Mouse (Mus musculus) spleen, adult 12 weeks (tissue): ENCODE measurements around the gene Gpr107.

ENCODE experiments used
- DNase-seq: peaks from one replicate; pipeline ENCODE4 v3.0.0; 2022; ENCODE audit warnings: low spot score

Gpr107 gene

DNA sequence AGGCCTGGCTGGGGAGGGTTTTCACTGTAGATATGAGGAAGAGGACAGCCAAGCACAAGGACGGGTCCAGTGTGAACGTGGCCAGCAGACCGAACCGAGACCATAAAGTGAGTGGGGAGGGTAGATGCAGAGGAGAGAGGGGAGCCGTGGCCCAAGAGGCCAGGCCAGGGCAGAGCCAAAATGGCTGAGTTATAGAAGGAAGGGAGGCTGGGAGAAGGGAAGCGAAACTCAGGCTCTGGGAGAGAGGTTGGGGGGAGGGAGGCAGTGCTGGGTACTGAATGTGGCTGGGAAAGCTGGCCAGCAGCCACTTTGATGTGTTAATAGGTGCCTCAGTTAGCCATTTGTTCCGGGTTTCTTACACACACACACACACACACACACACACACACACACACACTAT is 24.9 kb upstream of the Gpr107 start:
- no peak for DNase-seq

GRCm38 (mm10) chr2:31127899-31128298 is 24.2 kb upstream of the Gpr107 start:
- DNase-seq, result no peak

DNA sequence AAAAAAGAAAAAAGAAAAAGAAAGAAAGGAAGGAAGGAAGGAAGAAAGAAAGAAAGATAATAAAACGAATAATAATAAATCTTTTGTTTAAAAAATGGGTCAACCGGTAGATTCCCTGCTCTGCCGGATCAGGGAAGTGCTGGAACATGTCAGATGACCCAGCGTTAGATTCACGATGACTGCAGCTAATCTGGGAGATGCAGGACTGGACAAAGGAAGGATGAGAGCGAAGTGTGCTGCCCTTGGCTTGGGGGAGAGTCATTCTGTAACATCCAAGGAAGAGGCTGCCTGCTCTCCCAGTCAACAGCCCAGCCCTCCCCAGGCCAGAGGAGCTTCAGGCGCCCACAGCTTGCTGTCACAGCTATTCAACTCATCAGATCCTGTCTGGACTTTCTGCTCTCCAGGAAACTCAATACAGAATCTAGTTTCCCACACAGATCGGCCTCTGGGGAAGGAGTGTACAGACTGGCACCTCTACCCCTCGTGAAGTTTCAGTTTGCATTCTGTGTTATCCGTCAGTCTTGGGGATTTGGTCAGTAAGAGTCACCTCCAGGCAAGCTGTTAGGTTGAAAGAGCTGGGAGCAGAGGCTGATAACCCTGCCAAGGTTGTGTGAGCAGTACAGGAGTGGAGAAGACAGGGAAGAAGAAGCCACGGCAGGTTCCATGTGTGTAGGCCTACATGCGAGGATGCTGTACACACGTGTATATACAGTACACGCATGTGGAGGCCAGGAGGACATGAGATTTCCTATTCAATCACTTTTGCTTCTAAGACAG is 22.2 kb upstream of the Gpr107 start:
- no peak for DNase-seq

DNA sequence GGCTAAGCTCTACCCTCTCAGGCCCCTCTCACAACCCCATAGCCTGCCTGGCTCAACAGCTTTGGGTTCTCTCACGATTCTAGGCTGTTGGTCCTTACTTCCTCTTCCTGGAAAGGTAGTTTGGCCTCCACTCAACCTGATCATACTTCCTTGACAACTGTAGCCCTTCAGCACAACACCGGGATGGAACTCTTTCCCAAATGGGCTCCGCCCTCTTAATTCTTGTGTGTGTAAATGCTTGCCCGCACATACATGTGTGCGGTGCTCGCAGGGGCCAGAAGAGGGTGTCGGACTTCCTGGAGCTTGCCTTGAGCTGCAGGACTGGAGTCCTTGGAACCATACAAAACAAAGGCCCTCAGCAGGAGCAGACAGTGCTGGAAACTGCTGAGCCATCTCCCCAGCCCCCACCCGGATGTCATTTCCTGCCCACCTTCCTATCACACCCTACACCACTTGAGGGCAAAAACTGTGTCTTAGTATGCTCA is 21.3 kb upstream of the Gpr107 start:
- no peak for DNase-seq

GRCm38 (mm10) chr2:31132682-31133081 is 19.4 kb upstream of the Gpr107 start:
- DNase-seq, result no peak

DNA sequence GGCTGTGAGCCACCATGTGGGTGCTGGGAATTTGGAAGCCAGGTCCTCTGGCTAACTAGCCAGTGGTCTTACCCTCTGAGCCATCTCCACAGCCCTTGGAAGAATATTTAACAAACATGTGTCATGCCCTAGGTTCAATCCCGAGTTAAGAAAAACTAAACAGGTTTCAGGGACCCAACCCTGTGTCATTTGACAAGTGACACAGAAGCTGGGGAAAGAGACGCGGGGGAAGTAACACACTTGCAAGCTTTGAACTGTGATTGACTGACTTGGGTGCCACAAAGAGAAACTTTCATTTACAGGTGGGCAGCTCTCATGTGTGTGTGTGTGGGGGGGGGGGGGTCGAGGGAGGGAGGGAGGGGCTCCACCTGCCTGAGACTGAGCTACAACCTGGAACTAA is 18.1 kb upstream of the Gpr107 start:
- DNase-seq, result no peak

DNA sequence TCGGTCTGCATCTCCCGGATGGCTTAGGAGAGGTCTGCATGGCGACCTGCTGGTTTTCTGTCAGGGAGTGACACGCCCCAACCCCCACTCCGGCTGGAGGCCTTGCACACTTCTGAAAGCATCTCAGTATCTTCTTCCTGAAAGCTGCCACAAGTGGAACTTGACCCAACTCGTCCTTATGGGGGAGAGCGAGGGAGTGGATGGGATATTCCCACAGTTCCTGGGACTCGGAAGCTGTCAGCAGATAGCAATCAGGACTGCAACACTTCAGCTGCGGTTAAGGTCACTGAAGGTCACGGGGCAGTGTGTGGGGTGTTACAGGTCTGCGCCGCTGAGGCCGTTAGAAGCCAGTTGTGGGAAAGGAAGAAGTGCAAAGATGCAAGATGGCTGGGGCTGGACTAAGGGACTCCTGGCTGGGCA is 16.6 kb upstream of the Gpr107 start:
- no peak for DNase-seq

- DNase-seq, result no peak
Measured at GRCm38 (mm10) chr2:31136338-31136737, 15.8 kb upstream of the Gpr107 start.

GRCm38 (mm10) chr2:31137018-31137590 is 15.0 kb upstream of the Gpr107 start:
- DNase-seq, result no peak

GRCm38 (mm10) chr2:31139174-31139632 is 12.9 kb upstream of the Gpr107 start:
- no peak for DNase-seq

DNA sequence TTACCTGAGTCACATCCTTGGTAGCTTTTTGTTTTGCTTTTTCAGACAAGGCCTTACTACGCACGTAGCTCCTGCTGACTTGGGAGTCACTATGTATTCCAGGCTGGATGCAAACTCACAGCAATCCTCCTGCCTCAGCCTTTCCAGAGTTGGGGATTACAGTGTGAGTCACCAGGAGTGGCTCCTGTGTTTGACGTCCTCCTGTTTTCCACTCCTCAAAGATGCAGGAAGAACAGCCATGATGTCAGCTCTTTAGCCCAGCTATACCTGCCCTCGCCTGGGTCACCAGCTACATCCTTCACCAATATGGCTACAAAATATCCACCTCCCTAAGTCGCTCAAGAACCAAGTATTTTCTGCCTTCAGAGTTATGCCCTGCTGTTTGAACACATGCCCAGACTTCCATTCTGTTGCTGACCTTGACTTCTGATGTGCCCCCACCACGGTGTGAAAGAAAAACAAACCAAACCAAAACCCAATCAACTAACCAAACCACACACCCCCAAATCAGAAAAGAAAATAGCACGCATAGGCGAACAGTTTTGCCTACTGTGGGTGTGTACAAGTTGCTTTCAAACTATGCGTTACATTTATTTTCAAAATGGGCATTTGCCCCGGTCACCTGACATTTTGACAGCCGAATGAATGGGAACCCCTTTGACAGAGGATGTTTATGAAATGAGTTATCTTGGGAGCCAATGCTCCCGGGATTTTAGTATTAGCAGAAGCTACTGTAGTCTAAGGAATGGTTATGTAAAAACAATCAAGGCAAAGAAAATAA is 11.9 kb upstream of the Gpr107 start:
- DNase-seq, result no peak

DNA sequence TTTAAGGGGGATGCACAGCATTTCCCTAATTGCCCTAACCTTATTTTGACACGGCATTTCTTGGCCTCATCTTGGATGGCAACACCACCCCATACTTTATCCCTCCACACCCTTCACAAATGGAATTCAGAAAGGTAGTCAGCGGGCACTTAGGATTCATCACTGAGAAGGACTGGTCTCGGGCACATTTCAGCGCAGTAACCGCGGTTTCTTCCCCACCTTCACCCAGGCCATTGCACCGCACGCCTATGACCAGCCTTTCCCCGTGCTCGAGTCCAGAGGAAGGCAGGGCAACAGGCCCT is 11.4 kb upstream of the Gpr107 start:
- no peak for DNase-seq

- DNase-seq, result no peak
Measured at GRCm38 (mm10) chr2:31141074-31141866, 10.8 kb upstream of the Gpr107 start.

DNA sequence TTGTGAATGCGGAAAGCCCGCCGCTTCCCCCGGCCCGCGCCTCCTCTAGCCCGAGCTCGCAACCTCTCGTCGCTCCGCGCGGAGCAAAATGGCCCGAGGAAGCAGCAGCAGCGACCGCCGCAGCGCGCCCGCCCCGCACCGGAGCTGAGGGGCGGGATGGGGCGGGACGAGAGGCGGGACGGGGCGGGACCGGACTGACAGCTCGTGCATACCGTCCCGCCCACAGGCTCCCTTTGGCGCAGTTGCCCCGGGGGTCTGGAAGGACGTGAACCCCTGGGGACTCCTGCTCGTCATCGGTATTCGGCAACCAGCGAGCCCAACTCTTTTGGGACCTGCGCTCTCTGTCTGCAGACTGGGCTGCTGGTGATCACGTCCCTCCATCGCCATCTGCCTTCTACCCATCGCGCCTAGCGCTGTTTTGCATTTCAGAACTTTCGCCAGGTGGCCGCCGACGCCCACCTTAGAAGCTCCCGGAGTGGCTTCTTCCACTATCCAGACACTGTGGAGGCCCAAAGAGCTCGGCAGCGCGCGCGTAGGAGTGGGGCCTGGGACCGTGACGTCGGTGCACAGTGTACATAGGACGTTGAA is 10.2 kb upstream of the Gpr107 start, which contains the start of gene Fnbp1:
Gene Fnbp1 (minus strand): TSS at position 142 of the 588 bp plus-strand sequence.
- peak; percentile 78 for DNase-seq

DNA sequence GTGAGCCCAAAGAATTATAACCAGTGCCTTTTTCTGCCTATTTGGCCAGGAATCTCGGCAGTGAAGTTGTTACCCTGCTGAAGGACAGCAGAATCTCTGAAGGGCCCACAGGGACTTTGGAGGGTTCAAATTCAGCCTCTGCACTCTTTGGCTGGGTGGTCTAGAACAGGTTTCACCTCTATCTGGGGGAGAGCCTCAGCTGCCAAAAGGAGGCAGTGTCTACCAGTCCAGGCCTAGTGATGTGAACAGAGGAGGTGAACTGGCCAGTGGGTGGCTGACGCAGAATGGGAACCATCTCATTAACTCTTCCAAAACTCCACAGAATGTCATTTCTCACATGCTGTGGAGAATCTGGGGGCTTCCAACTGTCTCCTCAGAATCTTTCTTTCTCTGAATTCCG is 9.6 kb upstream of the Gpr107 start:
- DNase-seq, result no peak

DNA sequence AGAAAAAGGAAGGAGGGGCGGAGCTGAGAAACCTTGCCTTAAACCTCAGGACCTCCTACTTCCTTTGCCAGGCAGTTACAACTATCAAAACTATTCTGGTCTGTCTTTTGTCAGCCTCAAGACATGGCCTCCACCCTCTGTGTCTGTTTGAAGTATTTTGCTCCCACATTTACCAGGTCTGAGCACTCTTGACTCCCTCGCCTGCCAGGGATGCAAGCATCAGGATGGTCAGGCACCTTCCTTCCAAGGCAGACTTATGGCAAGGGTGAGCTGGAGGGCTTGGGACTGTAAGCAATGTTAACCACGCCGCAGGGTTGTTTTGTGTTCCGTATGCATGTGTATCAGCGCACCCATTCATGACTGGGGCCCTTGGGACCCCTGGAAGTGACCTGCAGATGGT is 8.8 kb upstream of the Gpr107 start:
- DNase-seq, result no peak

- no peak for DNase-seq
Measured at GRCm38 (mm10) chr2:31143768-31144695, 8.1 kb upstream of the Gpr107 start.

DNA sequence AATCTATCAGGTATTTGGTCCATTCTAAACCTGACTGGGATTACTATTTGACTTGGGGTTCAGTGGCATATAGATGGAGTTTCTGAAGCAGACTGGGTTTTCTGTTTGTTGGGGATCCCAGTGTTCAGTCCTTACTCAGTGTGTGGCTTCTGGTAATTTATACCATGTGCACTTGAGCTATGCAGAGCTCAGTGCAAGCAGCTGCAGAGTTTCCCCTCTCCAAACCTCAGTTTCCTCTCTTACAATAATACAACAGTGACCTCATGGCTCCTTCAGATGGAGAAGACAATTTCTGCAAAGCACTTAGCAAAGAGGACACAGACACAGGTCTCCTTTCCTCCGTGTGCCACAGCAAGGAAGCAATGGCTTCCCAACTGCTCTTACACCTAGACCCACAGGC is 7.2 kb upstream of the Gpr107 start:
- no peak for DNase-seq

- DNase-seq, result no peak
Measured at GRCm38 (mm10) chr2:31147054-31147453, 5.1 kb upstream of the Gpr107 start.

DNA sequence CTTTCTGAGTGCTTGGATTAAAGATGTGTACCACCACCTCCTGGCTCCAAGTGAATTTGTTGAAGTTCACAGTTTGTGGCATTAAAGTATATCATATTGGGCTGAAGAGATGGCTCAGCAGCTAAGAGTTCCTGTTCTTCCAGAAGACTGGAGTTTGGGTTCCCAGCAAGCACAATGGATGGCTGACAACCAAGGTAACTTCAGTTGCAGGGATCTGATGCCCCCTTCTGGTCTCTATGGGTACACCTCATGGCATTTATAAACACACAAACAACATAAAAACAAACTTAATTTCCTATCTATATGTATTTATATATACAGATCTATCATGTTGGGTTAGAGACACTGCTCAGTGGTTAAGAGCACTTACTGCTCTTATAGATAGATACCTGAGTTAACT is 1.4 kb upstream of the Gpr107 start:
- no peak for DNase-seq

- no peak for DNase-seq
Measured at GRCm38 (mm10) chr2:31156846-31157245, 4.7 kb downstream of the Gpr107 start.
